Mouse (Mus musculus) c-Kit-positive CD71-positive TER-119-positive erythroid progenitor cells, embryonic 14.5 days (primary cell): ENCODE data around the gene Asphd1.
"Not testable (repeated sequence)": the region's sequence is repeated elsewhere in the genome, so short reads cannot be mapped to it uniquely, and the experiment has no call there.

Experiments
- DNase-seq: peaks from one replicate; pipeline ENCODE4 v3.0.0-alpha.2; 2013; ENCODE audit warnings: low spot score

Gene Asphd1

GRCm38 (mm10) chr7:126950647-126951615 is 1.5 kb upstream of the Asphd1 start:
- DNase-seq: no peak

DNA sequence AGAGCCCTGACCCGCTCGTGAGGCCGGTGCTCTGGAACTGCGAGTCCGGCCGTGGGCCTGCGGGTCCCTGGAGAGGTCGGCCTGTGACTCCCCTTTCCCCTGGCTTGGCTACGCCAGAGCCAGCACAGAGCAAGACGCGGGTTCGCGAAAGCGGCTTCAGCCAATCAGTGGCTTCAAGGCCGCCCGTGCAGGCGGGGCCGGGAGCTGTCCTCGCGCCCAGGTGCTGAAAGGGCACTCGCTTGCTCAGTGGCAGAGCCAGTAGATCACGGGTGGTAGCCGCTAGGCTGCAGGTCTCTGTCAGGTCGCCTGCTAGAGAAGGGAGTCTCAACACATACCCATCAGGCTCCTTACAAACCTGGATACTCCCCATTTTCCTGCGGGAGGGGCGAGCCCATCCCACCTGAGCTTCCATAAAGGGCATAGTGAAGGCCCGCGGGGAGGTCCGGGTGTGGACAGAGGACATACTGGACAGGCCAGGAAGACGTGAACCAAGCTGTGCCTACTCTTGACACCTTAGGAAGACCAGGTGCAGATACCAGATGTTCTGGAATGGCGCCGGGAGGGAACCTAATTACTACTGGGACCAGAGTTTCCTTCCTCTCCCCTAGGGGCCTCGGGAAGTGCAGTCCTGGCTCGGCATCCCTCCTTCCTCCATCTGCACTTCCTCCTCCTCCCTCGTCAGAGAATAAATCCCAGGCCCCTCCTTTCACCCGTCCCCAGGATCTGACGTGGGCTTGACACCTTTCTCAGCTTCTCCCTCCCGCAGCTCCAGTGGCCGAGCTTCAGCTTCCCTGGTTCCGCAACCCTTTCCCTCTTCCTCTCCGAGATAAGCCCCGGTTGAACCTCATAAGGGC is 638 bp upstream of the Asphd1 start, which contains the start of gene Sez6l2:
Gene Sez6l2, plus strand, starts transcription at position 771 of the 854 bp plus-strand sequence.
- DNase-seq: peak; percentile 81

DNA sequence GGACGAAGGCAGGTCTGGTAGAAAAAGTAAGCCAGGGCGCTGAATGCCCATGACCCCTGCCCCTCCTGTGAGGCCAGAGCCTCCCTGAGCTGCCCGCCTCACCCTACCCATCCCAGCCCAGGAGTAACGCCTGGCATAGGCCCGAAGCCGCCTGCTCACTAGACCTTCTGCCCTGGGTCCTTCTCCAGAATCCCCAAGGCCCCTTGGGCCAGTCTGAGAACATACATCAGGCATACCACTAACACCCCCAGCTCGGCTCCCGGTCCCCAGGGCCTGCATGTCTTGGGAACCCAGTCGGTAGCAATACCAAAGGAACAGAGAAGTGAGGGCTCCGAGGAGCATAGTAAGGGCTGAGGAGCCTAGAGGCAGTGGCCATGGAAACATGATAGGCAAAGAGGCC is 756 bp downstream of the Asphd1 start:
- DNase-seq: no peak

- DNase-seq: no peak
Measured at GRCm38 (mm10) chr7:126946530-126946929, 2.9 kb downstream of the Asphd1 start.

DNA sequence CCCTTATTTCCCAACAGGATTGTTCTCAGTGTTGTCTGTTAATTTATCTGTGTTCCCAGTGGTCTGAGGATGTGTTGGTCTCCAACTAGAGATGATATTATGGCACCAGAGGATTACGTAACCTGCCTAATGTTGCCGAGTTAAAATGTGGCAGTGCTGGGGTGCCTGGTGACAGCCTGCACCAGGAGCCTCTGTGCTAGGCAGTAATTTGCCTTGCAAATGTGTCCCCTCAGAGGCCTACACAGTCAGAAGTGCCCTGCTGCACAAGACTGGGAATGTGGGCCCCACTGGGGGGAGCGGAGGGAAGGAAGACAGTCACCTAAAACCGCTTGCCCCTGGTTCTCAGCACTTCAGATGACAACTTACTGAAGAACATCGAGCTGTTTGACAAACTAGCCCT is 7.6 kb downstream of the Asphd1 start:
- DNase-seq: no peak

GRCm38 (mm10) chr7:126941171-126941570 is 8.2 kb downstream of the Asphd1 start:
- DNase-seq: no peak

GRCm38 (mm10) chr7:126932652-126933051 is 16.7 kb downstream of the Asphd1 start:
- no peak for DNase-seq

- DNase-seq: no peak
Measured at GRCm38 (mm10) chr7:126929046-126929445, 20.3 kb downstream of the Asphd1 start.

DNA sequence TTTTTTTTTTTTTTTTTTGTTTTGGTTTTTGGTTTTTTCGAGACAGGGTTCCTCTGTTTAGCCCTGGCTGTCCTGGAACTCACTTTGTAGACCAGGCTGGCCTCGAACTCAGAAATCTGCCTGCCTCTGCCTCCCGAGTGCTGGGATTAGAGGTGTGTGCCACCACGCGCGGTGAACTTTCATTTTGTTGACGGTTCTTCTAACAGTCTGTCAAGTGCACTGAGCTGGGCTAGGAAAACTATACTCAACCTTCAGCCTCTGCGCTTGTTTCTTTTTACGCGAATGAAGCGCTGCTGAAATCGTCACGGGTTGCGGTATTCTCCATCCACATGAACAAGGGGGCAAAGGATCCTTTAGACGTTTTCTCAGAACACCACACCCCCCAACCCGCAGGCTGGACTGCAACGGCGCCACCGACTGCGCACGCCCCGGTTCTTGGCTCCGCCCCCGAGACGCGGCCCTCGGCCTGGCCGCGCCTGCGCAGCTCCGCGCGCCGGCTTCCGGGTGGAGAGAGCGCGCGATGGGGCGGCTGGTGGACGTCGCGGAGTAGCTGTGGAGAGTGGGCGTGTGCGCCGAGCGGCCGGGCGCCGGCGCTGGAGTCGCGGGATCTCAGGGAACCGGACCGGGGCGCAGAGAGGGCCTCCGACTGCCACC is 20.9 kb downstream of the Asphd1 start, which contains the start of gene Kctd13:
Gene Kctd13, plus strand, starts transcription at position 496 of the 654 bp plus-strand sequence.
- DNase-seq: peak; percentile 86

DNA sequence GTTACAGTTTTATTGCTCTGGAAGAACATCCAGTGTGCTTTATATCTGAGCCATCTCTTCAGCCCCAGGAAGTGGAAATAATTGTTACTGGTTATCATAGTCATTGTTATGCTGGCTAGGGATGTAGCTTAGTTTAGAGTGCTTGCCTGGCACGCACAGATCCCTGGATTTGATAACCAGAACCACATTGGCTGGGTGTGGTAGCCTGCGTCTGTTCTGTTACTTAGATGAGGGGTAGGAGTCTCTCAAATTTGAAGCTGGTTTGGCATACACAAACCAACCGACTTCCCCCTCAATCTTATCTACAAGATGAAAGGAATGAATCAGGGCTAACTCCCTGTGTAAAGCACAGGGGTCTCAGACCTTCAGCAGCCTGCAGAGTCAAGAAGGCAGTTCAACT is 23.1 kb downstream of the Asphd1 start:
- DNase-seq: no peak

- no peak for DNase-seq
Measured at GRCm38 (mm10) chr7:126923999-126924398, 25.4 kb downstream of the Asphd1 start.

DNA sequence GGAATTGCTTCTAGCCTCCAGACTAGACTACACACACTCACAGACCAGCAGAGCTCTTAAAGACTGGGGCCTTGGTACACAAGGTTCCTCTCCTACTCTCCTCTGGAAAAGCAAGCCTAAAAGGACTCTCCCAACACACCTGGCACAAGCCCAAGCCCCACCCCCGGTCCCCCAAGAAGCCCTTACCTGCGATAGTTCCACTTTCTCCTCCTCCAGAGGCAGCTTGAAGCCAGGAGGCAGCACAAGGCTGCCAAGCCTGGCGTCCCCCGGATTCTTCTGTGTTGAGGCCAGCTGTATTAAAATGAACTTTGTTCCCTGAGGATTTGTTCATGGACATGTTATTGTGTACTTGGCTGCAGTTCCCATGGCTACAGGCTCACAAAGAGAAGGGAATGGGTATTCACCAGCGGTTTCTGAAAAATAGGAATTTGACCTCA is 26.7 kb downstream of the Asphd1 start, which contains the start of gene Tmem219:
Gene Tmem219, minus strand, starts transcription at position 294 of the 437 bp plus-strand sequence.
- DNase-seq: no peak

DNA sequence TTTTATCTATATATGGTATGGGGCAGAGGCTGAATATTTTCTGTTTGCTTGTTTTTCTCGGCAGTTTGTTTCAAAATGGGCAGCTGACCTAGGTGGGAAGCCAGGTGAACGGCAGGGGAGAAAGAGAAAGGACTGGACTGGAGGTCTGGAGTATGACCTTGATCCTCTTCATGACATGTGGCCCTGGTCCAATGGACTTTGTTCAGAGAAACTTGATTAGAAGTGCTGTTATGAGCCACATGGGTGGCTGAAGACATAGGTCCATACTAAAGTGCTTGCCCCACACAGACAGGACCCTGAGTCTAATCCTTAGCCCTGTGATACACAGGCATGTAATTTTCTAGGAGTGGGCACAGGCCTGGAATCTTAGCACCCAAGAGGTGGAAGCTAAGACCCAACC is 27.8 kb downstream of the Asphd1 start:
- no peak for DNase-seq

- no peak for DNase-seq
Measured at GRCm38 (mm10) chr7:126919973-126920372, 29.4 kb downstream of the Asphd1 start.

DNA sequence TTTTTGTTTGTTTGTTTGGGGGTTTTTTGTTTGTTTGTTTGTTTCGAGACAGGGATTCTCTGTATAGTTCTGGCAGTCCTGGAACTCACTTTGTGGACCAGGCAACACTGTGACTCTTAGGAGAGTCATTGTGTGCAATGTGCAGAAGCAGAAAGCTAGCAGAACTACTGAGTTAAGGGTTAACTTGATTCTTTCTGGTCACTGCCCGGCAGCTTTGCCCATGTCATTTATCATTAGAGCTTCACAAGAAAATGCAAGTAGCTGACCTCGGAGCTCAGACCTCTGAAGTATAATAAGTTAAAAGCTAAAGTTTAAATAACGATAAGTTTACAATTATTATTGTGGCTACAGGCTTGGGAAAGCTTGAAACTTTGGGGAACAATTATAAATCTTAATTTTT is 31.0 kb downstream of the Asphd1 start:
- not testable (repeated sequence) for DNase-seq

- no peak for DNase-seq
Measured at GRCm38 (mm10) chr7:126914844-126915243, 34.5 kb downstream of the Asphd1 start.

- DNase-seq: no peak
Measured at GRCm38 (mm10) chr7:126905590-126905989, 43.8 kb downstream of the Asphd1 start.

DNA sequence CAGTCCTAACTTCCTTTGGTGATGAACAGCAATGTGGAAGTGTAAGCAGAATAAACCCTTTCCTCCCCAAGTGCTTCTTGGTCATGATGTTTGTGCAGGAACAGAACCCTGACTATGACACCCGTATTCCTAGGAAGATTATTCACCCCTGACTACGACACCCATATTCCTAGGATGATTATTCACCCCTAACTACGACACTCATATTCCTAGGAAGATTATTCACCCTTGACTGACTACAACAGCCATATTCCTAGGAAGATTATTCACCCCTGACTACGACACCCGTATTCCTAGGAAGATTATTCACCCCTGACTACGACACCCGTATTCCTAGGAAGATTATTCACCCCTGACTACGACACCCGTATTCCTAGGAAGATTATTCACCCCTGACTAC is 49.6 kb downstream of the Asphd1 start:
- DNase-seq: not testable (repeated sequence)

- peak; percentile 91 for DNase-seq
Measured at GRCm38 (mm10) chr7:126898102-126898990, 51.0 kb downstream of the Asphd1 start.

DNA sequence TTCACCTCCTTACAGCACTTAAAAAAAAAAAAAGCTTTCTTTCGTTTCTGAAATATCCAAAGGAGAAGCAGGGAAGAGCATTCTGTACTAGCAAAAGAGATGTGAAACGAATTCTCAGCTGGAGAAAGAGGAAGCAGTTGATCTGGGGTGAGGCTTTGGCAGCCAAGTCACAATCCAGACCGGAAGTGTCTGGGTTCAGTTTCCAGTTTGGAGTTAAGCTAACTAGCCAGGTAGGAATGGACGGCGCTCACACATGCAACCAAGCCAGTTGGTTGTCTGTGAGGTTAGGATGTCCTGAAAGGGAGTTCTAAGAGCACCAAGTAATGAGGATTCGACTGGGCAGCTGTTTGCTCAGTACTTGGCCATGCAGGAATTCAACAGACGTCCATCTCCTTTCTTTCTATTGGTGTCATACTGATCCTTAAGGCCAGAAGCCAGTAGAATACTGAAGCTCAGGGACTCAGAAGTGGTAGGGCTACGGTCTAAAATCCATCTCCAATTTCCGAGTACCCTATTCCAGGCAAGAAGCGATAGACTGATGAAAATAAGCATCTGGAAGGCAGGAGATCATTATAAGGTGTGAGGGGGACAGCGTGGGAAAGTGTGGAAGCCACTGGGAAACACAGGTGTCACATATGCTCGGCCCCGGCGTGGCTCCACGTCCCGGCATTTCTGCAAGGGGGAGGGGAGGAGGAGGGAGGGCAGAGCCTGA is 51.8 kb downstream of the Asphd1 start:
- peak; percentile 45 for DNase-seq
